Mouse (Mus musculus) frontal cortex, adult (tissue): ENCODE results near the gene Lrrc74a.
A peak's percentile ranks its signal among the peaks of the same experiment; 100 is the strongest.

Experiments
- ATAC-seq: cut with Nextera tagmentation; 2 replicates; pipeline ENCODE4 v1.9.2; 2017; ENCODE audit warnings: mild to moderate bottlenecking, moderate library complexity, mixed read lengths; ENCODE audit not compliant: low TSS enrichment

Lrrc74a gene

DNA sequence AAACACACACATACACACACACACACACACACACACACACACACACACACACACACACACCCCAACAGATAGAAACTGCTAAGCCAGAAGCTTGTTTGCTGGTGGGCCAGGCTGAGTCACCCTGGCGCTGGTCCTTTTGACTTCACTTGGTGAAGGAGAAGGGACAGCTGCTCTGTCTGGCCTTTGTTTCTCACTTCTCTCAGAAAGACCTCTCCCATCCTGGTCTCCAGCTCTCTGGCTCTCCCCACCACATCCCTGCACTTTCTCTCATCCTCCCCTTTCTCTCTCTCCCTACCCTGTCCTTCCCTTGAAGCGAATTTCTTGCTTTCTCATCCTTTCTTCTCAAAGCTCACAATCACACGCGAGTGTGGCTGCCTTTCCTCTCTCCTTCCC is 70.1 kb downstream of the Lrrc74a start:
- ATAC-seq = no peak

DNA sequence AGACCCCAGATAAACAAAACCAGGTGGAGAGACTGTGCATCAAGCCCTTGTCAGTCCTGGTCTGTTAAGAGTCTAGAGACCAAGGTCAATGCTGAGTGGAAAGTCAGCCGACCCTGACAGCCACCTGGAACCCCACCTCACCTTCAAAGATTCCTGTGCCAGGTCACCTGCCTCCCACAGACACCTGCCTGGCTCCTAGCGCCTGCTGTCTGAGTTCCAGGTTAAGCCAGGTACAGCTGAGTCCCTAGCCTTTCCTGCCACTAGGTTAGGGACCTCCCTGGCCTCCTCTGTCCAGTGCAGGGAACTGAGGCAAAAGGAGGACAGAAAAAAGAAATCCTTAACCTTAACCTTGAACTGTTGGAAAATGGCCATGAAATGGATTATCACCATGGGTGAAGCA is 70.7 kb downstream of the Lrrc74a start:
- no peak for ATAC-seq

- no peak for ATAC-seq
Observed at GRCm38 (mm10) chr12:86805315-86805714, 71.1 kb downstream of the Lrrc74a start.

DNA sequence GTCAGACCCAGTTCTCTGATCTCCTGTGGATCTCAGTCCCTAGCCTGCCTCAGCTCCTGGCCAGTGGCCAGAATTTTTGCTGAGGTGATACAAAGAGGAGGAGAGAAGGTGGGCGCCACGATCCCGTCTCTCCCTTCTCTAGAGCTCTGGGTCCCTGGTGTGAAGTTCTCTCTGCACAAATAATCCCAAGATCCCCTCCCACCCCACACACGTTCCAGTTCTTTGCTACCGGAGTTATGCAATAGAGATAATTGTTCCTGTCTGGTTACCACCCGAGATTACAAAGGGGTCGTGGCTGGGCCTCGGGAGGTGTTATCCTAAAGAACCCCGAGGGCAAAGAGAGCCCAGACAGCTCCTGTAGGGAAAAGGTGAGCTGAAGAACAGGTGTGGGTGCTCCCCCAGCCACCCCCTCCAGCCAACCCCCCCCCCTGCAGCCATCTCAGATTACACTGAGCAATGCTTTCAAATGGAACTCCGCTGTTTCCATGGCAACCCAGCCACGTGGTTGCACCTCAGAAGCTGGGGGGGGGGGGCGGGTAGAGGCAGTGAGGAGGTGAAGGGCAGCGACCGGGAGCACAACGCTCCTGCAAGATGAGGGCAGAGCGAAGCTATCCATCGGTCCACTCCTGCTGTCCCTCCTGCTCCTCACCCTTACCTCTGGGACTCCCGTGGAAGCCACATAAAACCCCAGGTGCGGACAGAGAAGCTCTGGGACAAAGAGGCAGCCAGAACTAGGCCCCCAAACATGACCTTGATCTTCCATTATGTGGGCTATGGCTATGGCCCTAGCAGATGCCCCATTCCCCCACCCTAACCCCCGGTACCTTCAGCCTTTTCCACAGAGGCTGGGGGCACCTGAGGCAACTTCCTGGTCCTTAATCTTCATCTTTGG is 72.1 kb downstream of the Lrrc74a start:
- no peak for ATAC-seq

DNA sequence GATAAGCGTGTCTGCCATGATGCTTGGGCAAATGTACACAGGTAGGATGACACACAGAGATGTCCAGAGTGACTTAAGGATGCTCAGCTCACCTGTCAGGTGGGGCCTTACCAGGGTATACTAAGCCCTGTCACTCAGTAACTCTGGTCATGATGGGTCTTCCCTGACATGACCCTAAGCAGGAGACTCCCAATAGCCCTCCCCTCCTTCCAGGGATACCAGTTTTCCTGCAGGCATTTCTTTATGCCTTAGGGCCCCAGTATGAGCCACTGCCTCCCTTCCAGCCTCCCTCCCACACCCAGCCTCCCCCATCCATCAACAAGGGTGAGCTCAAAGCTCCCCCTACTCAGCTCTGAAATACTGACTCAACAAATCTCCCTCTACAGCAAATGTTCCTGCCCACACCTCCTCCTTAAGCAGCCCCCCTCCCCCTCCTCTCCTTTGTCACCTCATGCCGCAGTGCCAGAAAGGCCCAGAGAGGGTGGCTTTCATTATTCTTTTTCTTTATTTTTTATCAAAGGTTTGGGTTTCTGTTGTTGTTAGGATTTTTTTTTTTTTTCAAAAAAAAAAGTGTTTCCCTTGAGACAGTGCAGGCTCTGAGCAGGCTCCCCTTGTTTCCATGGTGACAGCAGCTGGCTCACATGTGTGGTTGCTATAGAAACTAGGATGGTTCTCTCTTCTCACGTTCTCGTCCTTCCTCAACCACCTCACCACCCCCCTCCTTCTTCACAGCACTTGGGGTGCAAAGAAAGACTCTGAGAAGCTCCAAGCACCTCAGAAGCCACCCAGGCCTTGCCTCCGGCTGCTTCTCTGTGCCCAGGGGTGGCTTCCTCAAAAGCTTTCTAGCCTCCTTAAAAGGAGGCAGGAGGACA is 73.0 kb downstream of the Lrrc74a start:
- peak; percentile 60 for ATAC-seq

DNA sequence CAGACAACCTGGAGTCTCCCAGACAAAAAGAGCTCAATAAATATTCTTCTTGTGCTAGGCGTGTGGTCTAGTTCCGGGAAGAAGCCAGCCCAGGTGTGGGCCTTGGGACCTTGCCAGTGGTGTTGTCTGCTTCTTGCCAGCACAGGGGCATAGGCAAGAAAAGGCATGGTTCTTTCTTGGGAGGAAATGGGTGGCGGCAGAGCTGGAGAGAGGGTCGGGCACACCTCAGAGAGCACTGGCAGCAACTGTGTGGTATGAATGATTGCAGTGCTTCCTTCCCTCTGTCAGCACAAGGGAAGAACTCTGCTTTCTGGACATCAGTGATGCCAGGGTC is 73.6 kb downstream of the Lrrc74a start:
- no peak for ATAC-seq

- no peak for ATAC-seq
Observed at GRCm38 (mm10) chr12:86808856-86809255, 74.7 kb downstream of the Lrrc74a start.

GRCm38 (mm10) chr12:86810040-86810439 is 75.9 kb downstream of the Lrrc74a start:
- no peak for ATAC-seq

DNA sequence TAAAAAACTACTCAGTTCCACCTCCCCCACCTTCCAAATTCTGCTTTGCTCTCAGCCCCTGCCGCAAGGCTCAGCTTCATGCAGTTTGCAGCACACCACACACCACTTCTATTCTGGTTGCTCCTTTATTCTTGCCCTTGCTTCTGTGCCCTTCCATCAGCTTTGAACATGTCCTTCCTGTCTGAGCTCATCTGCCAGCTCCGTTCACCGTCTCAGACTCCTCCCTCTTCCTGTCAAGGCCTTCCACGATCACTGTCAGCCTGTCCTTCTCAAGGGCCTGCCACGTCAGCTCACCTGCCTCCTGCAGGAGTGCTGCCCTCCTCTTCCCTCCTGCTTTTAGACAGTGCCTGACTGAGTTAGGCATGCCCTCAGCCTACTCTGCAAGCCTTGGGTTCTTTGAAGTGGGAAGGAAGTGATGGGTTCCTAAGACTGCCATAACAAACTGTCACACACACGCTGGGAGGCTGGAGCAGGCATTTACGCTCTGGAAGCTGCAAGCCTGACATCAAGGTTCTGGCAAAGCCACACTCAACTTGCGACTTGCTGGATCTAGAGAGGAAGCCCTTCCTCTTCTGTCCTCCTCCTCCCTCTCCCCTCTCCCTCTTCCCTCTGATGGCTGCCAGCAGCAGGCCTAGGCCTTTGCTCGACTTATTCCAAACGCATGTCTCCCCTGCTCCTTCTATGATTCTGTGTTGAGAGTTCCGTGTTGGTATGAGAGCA is 76.7 kb downstream of the Lrrc74a start:
- peak; percentile 28 for ATAC-seq

DNA sequence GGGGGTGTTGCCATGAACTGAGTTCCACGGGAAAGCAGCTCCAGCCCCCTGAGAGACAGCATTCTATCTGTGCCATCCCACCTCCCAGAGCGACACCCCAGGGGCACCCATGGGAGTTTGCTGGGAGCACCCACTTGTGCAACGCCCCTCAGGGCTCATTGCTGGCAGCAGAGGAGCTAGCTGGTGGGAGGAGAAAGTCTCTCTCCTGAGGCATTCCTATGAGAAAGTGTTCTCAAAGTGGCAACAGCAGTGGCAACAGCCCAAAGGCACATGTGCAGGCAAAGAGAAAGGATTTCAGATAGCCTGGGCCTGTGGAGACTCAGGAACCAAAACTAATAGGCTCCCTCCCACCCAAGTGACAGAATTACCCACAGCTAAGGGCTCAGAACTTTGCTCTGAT is 78.6 kb downstream of the Lrrc74a start:
- ATAC-seq = peak; percentile 32; the same call in 1 of the 2 replicates
